Mouse (Mus musculus) embryonic facial prominence, embryonic 11.5 days (tissue): ENCODE results near the gene Plekhg5. TPM values are rescaled to one million over a fixed set of nuclear protein-coding genes. Genes with fewer than 3 reads are reported as not detected.
A peak's percentile ranks its signal among the peaks of the same experiment; 100 is the strongest.

Source experiments
- ATAC-seq: fragments of 200-750 bp; cut with Nextera tagmentation; replicated peaks from 2 replicates; pipeline ENCODE4 v1.8.0; 2017; ENCODE audit warnings: low read depth; ENCODE audit not compliant: insufficient number of reproducible peaks, low FRiP score, low TSS enrichment
- DNase-seq: peaks from one replicate; pipeline ENCODE4 v3.0.0-alpha.2; 2015; ENCODE audit warnings: low spot score
- H3K27ac ChIP-seq: fragments of 300-500 bp; sonication (generic); replicated peaks from 2 replicates; pipeline ENCODE4 v1.5.1; 2014; ENCODE audit warnings: mild to moderate bottlenecking, low read depth, low read length, control low read depth
- H3K27me3 ChIP-seq: fragments of 300-500 bp; sonication (generic); 2 replicates; pipeline ENCODE4 v1.6.1; 2014; ENCODE audit warnings: mild to moderate bottlenecking, low read length, moderate library complexity, mixed read lengths; ENCODE audit not compliant: control insufficient read depth, insufficient read depth
- H3K36me3 ChIP-seq: fragments of 300-500 bp; sonication (generic); replicated peaks from 2 replicates; pipeline ENCODE4 v1.6.1; 2014; ENCODE audit warnings: low read depth, mild to moderate bottlenecking, low read length, moderate library complexity, mixed read lengths; ENCODE audit not compliant: control insufficient read depth, insufficient read depth
- H3K4me1 ChIP-seq: fragments of 300-500 bp; sonication (generic); 2 replicates; pipeline ENCODE4 v1.6.1; 2014; ENCODE audit warnings: low read length, mixed read lengths; ENCODE audit not compliant: control insufficient read depth, insufficient read depth
- H3K4me2 ChIP-seq: fragments of 300-500 bp; sonication (generic); 2 replicates; pipeline ENCODE4 v1.6.1; 2014; ENCODE audit warnings: low read depth, mild to moderate bottlenecking, control low read depth, low read length, moderate library complexity
- H3K4me3 ChIP-seq: fragments of 300-500 bp; sonication (generic); 2 replicates; pipeline ENCODE4 v1.5.1; 2014; ENCODE audit warnings: low read depth, low read length, control low read depth
- H3K9ac ChIP-seq: fragments of 300-500 bp; sonication (generic); replicated peaks from 2 replicates; pipeline ENCODE4 v1.6.1; 2014; ENCODE audit warnings: mild to moderate bottlenecking, control low read depth, low read length
- H3K9me3 ChIP-seq: fragments of 300-500 bp; sonication (generic); replicated peaks from 2 replicates; pipeline ENCODE4 v1.6.1; 2016; ENCODE audit warnings: mild to moderate bottlenecking, low read length, inconsistent platforms, mixed read lengths; ENCODE audit not compliant: control insufficient read depth
- WGBS: fragments of 180-500 bp; shearing (Covaris S2); extraction: QIAGEN DNeasy Blood & Tissue Kit; methylation state at CpG from one replicate; pipeline ENCODE4 v1.1.7; 2014; 5-methylcytosine and 5-hydroxymethylcytosine counted together
- polyA plus RNA-seq: library from polyadenylated mRNA; unstranded; fragments of >200 nt; fragmentation: Nextera tagmentation; extraction: Ambion mirVana; gene quantifications from 2 replicates; pipeline ENCODE4 v1.2.1, GENCODE M21; 2014

Plekhg5 gene
- polyA plus RNA-seq, 1 experiment from 2014 or later: 5.3 TPM

DNA sequence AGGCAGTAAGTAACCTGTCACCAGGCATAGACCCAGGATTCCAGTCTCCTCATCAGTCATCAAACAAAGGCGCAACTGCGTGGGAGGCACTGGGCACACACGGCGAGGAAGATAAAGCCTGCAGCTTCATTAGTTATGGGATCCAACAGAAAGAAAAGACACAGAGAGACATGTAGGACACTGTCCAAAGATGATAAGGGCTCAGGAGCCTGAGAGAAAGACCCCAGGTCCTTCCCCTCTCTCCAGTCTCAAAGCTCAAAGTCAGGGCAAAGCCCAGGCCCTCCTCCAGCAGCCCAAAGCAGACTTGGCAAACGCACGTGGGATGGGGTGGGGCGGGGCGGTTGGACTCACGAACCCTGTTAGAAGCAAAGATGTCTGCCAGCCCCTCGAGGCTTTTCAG lies 73.2 kb downstream of the Plekhg5 start:
- Histone ChIP-seq H3K36me3 (no peaks in the 10 kb centered on the region), H3K4me2 (no peak overlapping the region), H3K9ac (no peak overlapping the region), H3K9me3 (no peaks in the 10 kb centered on the region), H3K27ac (no peak overlapping the region), H3K4me1 (no peaks in the 10 kb centered on the region), H3K4me3 (no peak overlapping the region), H3K27me3 (peaks cover 6% of the 10 kb centered on the region)
- no peak for ATAC-seq
- WGBS: 76% methylated on average over 10 of the region's 10 CpGs
- no peak for DNase-seq

DNA sequence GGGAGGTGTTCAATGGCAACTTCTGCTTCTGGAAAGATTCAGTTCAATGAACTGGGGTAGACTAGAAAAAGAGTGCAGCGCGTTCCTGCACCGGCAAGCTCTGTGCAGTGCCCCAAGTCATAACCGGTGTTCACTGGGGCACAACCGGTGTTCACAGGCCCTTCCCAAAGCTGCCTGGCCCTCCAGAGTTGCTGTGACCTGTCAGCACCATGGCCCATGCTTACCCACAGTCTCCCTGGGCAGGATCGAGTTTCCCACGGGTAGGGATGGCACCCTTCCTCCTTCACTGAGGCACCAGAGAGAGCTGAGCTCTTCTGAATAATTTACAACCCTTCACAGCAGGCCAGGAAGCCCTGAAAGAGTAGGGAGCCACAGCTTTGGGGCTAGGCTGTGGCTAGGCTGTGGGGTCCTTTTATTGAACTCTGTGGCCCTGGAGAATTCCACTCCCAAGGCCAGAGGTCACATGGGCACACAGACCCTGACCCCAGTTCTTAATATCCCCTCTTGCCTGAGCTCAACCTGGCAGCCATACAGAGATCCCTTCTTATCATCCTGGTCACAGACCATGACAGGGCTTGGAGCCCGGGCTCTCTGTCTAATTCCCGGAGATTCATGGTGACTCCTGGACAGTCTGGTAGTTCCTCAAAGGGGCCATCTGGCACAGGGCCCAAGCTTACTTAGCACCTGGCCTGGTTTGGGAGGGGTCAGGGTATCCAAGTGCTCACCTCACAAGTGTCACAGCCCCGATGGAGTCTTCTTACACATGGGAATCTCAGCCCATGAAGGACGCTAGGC lies 73.9 kb downstream of the Plekhg5 start:
- H3K4me3 ChIP-seq: no peak overlapping the region
- DNase-seq: no peak
- H3K27me3 ChIP-seq: peaks cover 13% of the 10 kb centered on the region
- 71% methylated on average over 11 of the region's 11 CpGs for WGBS
- H3K4me2 ChIP-seq: no peak overlapping the region
- no peaks in the 10 kb centered on the region for H3K36me3 ChIP-seq
- H3K4me1 ChIP-seq: no peaks in the 10 kb centered on the region
- ATAC-seq: no peak
- no peak overlapping the region for H3K9ac ChIP-seq
- H3K9me3 ChIP-seq: no peaks in the 10 kb centered on the region
- no peak overlapping the region for H3K27ac ChIP-seq

DNA sequence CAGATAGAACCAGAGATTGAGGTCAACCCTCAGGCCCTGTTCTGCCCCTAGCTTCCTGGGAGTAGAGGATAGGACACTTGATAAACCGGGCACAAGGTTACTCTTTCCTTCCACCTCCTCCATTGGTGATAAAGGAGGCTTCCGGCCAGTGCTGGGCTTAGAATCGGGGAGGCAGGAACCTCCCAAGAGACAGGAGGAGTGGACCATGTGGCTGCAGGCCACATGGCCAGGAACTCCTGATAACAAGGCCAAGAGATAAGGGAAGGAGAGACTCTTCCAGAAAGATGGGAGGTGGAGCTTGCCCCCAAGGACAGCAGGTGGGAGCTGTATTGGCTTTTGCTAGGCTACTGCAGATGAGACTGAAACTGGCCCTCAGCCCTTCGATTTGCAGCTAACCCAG lies 78.2 kb downstream of the Plekhg5 start:
- WGBS: 75% methylated on average over 4 of the region's 4 CpGs
- H3K4me3 ChIP-seq: no peak overlapping the region
- no peak overlapping the region for H3K9ac ChIP-seq
- no peaks in the 10 kb centered on the region for H3K9me3 ChIP-seq
- no peak for DNase-seq
- no peak for ATAC-seq
- no peaks in the 10 kb centered on the region for H3K4me1 ChIP-seq
- H3K36me3 ChIP-seq: no peaks in the 10 kb centered on the region
- no peak overlapping the region for H3K27ac ChIP-seq
- no peak overlapping the region for H3K4me2 ChIP-seq
- H3K27me3 ChIP-seq: peaks cover 38% of the 10 kb centered on the region

DNA sequence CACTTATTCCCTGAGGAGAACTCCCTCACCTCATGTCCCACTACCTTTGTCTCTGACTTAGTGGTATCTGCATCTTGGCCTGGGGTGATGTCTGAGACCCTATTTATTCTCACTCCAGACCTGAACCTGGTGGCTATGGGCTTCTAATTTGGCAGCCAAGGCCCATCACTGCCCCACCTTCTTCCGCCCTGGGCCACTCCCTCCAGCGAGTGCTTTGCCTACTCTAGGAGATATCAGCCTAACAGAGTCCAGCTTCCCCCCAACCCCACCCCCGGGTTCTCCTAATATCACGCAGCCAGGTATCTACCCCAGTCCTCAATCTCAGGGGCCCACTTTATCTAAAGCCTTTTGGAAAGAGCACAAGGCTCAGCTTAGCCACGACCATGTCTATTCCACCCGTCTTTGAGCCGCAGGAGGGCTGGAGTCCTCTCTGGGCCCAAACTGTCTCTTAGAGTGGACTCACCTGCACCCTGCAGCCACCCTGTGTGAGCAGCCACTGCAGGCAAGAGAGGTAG lies 79.2 kb downstream of the Plekhg5 start:
- peak overlapping the region; percentile 72 for H3K4me2 ChIP-seq
- peak overlapping the region; percentile 38 for H3K4me3 ChIP-seq
- WGBS: 16% methylated on average over 7 of the region's 7 CpGs
- H3K9ac ChIP-seq: no peak overlapping the region
- no peaks in the 10 kb centered on the region for H3K4me1 ChIP-seq
- peaks cover 38% of the 10 kb centered on the region for H3K27me3 ChIP-seq
- DNase-seq: no peak
- ATAC-seq: no peak
- no peak overlapping the region for H3K27ac ChIP-seq
- H3K36me3 ChIP-seq: no peaks in the 10 kb centered on the region
- H3K9me3 ChIP-seq: no peaks in the 10 kb centered on the region

DNA sequence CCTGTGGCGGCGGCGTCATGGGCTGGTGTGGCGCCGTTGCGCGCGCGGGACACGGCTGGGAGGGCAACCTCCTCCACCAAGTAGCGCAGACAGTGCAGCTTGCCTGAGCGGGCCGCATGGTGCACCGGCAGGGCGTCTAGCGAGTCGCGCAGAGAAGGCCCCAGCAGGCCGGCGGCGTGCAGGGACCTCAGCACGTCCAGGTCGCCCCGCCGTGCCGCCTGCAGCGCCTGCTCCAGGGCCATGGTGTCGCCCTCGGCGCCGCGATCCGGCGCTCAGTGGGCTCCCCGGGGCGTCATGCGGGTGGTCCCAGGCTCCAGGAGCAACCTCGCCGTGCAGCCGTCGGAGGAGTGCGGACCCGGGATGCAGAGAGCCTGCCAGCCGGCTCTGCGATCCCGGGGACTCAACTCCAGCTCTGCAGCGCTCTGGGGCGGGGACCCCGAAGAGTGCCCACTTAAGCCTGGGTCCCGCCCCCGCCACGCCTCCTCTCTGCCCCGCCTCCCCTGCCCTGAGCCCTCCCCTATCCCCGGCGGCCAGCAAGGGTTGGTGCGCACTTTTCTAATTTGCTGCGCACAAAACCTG lies 79.8 kb downstream of the Plekhg5 start, which contains the start of gene Espn:
TSS of gene Espn (minus strand) at position 406 of the 579 bp plus-strand sequence.
- H3K4me1 ChIP-seq: no peaks in the 10 kb centered on the region
- under 1% methylated on average over 52 of the region's 57 CpGs for WGBS
- H3K9me3 ChIP-seq: no peaks in the 10 kb centered on the region
- no peak within 1 kb of the TSS for H3K27ac ChIP-seq
- ATAC-seq: peak; percentile 53; the same call in 1 of the 2 replicates
- DNase-seq: peak; percentile 81
- no peaks in the 10 kb centered on the region for H3K36me3 ChIP-seq
- H3K4me2 ChIP-seq: peak within 1 kb of the TSS; percentile 72
- H3K27me3 ChIP-seq: peaks cover 38% of the 10 kb centered on the region
- H3K4me3 ChIP-seq: peak within 1 kb of the TSS; percentile 38
- peak within 1 kb of the TSS; percentile 34 for H3K9ac ChIP-seq

DNA sequence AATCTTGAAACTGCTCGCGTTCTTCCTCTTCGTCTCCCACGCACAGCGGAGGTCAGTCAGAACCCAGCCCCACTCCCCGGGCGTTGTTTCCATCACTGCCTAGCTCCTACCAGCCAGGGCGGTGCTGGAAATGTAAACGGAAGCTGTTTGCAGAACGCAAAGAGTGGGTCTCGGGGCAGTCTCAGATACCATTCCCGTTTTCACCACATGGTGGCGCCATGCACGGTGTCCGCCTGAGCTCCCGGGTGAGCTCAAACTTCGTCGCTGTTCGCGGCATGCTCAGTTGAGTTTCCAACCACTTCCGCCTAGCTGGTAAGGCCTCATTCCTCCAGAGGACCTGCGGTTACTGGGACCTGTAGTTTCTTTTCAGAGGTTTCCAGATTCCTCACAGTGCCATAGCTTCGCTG lies 81.5 kb downstream of the Plekhg5 start:
- DNase-seq (peak; percentile 89), ATAC-seq (no peak)
- Histone ChIP-seq H3K4me2 (peak overlapping the region; percentile 33; the same call in 1 of the 2 replicates), H3K9me3 (no peaks in the 10 kb centered on the region), H3K4me3 (no peak overlapping the region), H3K27me3 (peaks cover 53% of the 10 kb centered on the region), H3K4me1 (no peaks in the 10 kb centered on the region), H3K9ac (peak overlapping the region; percentile 32; the same call in 1 of the 2 replicates), H3K27ac (no peak overlapping the region), H3K36me3 (no peaks in the 10 kb centered on the region)
- 2% methylated on average over 23 of the region's 23 CpGs for WGBS

DNA sequence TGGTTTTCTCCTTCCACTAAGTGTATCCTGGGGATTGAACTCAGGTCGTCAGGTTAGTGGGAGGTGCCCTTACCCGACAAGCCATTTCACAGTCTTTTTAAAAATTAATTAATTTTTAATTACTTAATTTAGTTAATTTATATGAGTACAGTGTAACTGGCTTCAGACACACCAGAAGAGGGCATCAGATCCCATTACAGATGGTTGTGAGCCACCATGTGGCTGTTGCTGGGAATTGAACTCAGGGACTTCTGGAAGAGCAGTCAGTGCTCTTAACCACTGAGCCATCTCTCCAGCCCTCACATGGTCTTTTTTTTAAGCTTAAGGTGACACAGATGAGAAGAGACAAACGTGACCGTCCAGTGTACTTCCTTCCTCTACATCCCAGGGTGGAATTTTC lies 82.7 kb downstream of the Plekhg5 start:
- Histone ChIP-seq H3K9me3 (no peaks in the 10 kb centered on the region), H3K27me3 (peaks cover 64% of the 10 kb centered on the region), H3K36me3 (no peaks in the 10 kb centered on the region), H3K4me2 (no peak overlapping the region), H3K4me3 (no peak overlapping the region), H3K9ac (no peak overlapping the region), H3K27ac (no peak overlapping the region), H3K4me1 (no peaks in the 10 kb centered on the region)
- WGBS: 58% methylated on average over 4 of the region's 4 CpGs
- ATAC-seq (no peak), DNase-seq (no peak)
